Mouse (Mus musculus) cerebellum, adult 9-10 months (tissue): ENCODE measurements at regions not wholly inside any gene's neighbourhood (a gene's known extent, or its start where the extent isn't known, plus 50 kb on each side); places are given as distances from the start of the nearest gene placed in this dataset.

ENCODE experiments used
- DNase-seq: peaks from one replicate; pipeline ENCODE4 v3.0.0; 2022

- no peak for DNase-seq
Observed at GRCm38 (mm10) chr5:64463570-64463969, 307.5 kb downstream of the Tbc1d1 start.

DNA sequence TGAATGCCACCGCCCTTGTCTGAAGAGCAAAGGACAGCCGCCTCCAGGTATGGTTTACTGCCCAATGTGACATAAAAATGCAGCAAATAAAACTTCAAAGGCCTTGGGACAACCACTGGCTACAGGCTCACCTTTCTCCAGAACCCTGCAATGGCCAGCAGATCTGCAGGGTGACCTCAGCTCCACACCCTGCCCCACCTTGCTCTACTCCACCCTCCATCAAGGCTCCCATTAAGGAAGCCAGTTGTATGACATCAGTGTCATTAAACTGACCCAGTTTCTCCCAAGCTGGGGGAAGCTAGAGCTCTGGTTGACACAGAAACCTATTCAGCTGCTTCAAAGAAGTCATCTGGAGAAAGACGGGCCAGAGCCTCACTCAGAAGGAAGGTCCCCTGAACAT is 310.2 kb downstream of the Tbc1d1 start:
- DNase-seq: no peak

DNA sequence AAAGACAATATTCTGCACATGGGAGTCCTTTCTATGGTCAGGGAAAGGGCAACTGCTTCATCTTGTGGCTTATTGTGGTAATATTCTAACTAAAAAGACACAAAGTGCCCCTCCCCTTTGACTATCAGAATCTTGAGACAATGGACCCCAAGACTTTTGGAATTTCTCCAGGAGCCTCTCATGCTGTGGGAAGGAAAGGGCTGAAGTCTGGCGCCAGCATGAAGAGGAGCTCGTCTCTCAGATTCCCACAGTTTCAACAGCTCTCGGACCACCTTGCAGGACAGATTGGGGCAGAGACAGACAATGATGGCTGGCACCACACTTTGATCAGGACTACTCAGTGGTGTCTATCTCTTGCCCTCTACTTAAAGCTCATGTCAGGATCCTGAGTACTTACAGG is 311.8 kb downstream of the Tbc1d1 start:
- no peak for DNase-seq

DNA sequence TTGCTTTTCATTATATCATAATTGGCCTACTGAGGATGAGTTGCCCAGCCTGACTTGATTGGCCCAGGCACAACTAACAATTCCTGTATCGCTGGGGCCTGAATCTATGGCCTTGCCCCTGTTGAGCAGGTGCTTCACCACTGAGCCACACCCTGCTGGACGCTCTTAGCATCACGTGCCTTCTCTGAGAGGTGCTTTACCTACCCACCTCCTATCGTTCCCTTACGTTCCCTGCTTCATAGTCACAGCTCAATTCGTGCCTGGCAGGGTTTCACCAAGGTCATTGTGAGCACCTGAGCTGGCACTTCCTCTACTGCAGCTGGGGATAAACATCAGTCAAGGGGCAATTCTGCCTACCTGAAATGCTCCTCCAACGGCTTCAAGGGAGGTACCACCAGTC is 312.2 kb downstream of the Tbc1d1 start:
- no peak for DNase-seq

GRCm38 (mm10) chr5:64472008-64472407 is 315.9 kb downstream of the Tbc1d1 start:
- DNase-seq: no peak

DNA sequence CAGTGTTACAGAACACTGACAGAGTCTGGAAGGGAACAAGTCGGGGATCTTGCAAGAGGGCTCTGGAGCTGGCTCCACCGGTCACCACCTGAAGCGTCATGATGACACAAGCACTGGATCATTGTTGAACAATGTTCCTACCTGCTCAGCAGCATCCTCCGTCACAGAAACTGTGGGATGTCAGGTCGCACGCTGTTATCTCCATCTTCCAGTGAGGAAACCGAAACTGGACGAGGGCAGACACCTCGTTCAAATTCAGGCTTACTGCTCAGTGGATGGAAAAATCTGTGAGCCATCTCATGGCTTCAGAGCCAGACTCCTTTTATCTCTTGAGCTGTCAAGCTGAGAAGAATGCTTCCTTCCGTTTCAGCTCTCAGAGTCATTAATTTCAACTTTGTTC is 316.3 kb downstream of the Tbc1d1 start:
- no peak for DNase-seq

- no peak for DNase-seq
Observed at GRCm38 (mm10) chr5:64474868-64475267, 318.8 kb downstream of the Tbc1d1 start.

DNA sequence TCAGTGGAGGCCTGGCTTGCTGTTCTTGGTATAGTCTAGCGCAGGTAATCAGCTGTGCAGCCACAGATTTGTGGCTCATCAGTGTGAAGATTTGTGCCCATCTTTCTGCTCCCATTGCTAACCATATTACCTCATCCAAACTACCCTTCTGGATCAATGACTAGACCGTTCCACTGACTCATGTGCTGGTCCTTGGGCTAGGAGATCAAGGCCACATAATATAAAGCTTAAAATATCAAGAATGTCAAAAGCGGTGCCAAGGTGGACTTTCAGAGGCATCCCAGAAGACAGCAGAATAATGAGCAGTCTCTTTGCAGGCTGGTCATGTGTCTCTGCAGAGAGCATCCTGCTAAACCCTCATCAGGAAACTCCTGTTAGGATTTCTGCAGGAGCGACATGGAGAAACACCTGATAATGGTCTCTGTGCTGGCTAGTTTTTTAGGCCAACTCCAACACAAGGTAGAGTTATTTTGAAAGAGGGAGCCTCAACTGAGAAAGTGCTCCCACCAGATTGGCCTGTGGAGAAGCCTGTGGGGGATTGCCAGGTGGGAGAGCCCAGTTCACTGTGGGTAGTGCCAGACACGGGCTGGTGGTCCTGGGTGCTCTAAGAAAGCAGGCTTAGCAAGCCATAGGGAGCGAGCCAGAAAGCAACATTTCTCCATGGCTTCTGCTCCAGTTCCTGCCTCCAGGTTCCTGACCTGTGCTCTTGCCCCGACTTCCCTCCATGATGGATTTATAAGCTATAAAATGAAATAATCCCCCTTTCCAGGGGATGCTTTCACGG is 319.8 kb downstream of the Tbc1d1 start:
- no peak for DNase-seq

DNA sequence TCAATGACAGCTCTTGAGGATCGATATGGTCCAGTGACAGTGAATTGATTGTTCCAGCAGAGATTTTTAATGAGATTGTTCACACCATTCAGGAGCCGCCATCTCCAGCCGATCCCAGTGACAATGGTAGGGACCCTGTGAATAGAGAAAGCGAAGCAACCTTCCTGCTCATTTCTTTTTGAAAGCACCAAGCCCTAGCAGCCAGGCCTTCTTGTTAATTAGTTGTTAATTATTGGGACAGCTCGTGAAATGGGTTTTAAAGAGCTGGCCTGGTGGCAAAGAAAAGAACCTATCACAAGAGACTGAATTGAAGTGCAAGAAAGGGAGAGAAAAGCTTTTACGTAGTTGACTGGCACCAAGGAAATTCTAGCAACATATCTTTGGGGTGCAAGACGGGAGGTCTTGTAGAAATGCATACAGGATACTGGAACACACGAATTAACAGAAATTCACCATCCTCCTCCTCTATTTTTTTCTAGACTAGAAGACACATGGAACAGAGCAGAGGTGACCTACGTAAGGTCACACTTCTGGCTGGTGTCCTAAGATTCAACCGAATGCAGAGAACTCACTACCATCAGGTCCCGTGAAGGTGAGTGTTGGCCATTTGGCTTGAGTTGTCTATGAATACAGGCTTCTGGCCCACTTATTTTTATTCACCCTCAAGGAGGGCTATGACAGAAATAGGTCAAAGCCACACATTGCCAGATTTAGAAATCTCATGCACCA is 320.7 kb downstream of the Tbc1d1 start:
- no peak for DNase-seq

- DNase-seq: no peak
Observed at GRCm38 (mm10) chr5:64478143-64478542, 322.0 kb downstream of the Tbc1d1 start.

DNA sequence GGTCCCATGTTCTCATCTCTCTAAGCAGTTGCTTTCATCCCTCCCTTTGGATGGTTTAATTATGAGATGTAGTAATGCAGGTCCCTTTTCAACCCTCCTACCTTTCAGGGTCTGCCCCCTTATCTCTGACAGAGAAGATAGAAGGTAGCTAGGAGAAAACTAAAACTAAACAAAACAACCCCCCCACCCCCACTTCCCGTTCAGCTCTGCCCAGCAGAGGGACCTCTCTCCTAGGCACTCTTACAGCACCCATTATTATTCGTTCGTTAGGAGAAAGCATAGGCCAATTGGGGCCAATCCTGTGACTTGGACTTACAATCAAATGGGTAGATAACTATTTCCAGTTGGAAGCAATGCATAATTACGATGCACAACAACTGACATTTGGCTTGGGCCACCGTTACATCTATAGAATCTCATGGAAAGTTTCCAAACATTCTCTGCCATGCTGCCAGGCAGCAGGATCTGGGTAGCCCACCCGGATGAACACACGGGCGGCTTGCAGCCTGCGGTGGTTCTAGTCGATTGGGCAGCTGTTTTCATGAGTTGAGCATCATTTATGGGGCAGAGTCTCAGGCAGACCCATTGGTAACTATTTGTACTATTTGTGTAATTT is 322.6 kb downstream of the Tbc1d1 start:
- DNase-seq: no peak

DNA sequence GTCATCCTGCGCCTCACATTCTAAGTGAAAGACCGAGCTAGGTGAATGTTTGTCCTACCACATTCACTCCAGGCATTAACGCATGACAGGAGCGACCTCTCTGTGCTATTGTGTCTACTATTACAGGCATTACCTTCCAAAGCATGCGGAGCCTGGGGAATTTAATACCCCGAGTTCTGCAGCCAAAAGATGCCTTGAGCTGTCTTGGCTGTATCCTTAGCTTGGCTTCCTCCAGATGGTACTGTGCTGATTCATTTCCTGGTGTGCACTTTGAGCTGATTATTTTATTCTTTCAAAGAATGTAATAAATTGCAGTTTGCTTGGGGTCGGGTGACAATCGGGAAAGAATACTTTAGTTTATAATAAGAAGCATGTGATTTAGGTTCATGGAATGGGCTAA is 323.2 kb downstream of the Tbc1d1 start:
- no peak for DNase-seq

DNA sequence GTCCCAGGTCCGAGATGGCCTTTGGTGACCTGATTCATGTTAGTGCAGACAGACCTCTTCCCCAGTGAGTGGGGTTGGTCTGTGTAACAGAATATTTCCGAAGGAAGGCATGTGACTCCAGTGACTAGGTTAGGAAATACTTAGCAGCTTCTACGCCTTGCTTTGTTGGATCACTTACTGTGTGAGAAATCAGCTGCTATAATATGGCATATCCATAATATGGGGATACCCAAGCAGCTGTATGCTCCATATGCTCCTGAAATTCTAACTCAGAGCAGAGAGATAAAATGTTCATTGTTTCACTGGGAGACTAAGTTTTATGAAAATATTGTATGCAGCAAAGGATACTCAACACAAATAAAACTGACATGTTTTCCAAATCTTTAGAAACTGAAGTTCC is 318.1 kb upstream of the Klf3 start:
- DNase-seq: no peak

- no peak for DNase-seq
Observed at GRCm38 (mm10) chr5:64485856-64486255, 317.3 kb upstream of the Klf3 start.

GRCm38 (mm10) chr5:64486761-64487160 is 316.4 kb upstream of the Klf3 start:
- DNase-seq: no peak

DNA sequence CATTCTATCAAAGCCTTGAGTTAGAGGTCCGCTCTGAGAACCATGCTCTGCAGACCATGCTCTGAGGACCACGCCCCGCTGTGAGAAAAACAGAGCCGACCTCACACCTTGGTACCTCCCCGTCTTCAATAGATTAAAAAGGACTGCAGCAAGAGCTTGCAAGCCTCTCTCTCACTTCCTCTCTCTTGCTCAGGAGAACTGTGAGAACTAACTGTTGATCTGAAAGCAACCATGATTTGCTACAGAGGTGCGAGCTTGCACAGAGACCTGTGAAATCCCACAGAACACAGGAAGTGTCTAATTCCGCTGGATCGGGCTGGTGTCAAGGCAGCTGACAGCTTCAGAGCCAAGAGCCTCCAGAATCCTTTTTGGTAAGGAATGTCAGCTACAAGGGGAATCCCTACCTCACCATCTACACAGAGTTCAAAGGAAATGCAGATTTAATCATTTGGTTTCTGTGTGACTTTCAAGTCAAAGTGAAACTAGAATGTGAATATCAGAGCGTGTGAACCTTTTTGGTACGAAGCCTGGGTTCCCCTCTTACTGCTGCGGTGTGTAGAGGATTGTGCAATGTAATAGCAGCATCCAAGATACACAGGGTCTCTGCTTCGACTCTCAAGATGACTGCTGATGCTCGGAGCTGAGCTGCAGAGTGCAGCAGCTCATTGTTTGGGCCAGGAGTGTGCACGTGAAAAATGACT is 315.3 kb upstream of the Klf3 start:
- DNase-seq: no peak

DNA sequence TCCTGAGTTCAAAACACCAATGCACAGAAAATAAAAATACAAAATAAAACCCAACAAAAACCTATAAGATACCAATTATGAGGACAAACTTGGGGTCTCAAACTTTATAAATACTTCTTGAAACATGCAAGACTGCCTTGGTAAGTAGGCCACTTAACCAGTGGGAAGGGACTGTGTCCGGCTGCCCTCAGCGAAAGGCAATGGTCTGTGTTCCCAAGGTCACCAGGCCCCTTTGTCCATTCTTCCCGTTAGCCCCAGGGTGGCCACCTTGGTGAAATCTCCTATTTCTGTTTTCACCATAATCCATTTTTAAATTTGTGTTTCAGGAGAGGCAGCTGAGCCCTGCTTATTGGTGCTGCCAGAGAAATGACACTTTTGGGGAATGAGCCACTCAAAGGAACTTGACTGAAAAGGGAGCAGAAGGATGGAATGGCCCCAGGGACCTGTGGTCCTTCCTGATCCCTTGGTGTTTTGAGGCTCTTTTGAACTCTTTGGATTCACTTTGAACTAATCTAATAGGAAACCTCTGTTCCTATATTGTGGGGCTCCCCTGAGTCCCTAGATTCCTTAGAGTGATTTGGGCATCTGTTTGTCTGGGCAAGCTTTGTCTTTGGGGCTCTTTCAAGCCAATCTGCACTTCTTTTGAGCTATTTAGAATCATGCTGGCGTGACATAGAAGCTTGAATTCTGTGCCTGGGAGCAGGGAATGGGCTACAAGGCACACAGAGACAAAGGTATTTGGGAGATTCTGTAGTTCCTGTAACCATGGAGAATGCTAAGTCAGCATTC is 313.3 kb upstream of the Klf3 start:
- no peak for DNase-seq

GRCm38 (mm10) chr5:64490445-64490950 is 312.7 kb upstream of the Klf3 start:
- DNase-seq: no peak

GRCm38 (mm10) chr5:64494429-64494828 is 308.8 kb upstream of the Klf3 start:
- DNase-seq: no peak

GRCm38 (mm10) chr5:64496853-64497252 is 306.3 kb upstream of the Klf3 start:
- no peak for DNase-seq

DNA sequence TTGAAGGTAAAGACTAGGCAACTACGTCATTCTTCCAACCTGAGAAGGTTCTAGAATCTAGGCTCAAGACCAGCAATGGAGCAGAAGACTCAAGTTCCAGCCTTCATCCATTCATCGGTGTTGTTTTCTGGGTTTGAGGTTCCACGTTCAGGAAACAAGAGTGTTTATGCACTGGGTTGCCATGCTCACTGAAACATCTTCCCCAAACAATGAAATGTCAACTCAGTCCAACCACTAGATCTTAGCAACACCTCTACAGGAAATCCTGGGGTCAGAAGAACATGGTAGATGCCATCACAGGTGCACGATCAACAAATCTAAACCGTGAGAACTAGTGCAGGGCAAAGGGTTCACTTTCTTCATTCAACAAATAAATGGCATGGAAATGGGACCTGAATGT is 304.8 kb upstream of the Klf3 start:
- no peak for DNase-seq

GRCm38 (mm10) chr5:64499131-64499530 is 304.1 kb upstream of the Klf3 start:
- DNase-seq: no peak
